Mouse (Mus musculus) spleen, adult 2 months (tissue): ENCODE results near the gene Serpinb6b. TPM values are rescaled to one million over a fixed set of nuclear protein-coding genes. Genes with fewer than 3 reads are reported as not detected.
A peak's percentile ranks its signal among the peaks of the same experiment; 100 is the strongest.

Source experiments
- DNase-seq, 2 experiments: peaks; one replicate each; pipeline versions ENCODE4 v3.0.0 to v3.0.0-alpha.2; 2012 to 2021; ENCODE audit warnings: low spot score in 2 of 2, low read depth in 1 of 2
- H3K27ac ChIP-seq: fragments of 200-500 bp; 2 replicates; pipeline ENCODE4 v1.5.1; 2012; ENCODE audit warnings: low read length, inconsistent platforms; ENCODE audit not compliant: insufficient read depth
- H3K27me3 ChIP-seq: fragments of 200-500 bp; 2 replicates; pipeline ENCODE4 v1.6.1; 2012; ENCODE audit warnings: mild to moderate bottlenecking, moderate library complexity, low read length, inconsistent platforms; ENCODE audit not compliant: control insufficient read depth, insufficient read depth
- H3K36me3 ChIP-seq: fragments of 200-500 bp; 2 replicates; pipeline ENCODE4 v1.6.1; 2012; ENCODE audit warnings: mild to moderate bottlenecking, low read length, inconsistent platforms; ENCODE audit not compliant: control insufficient read depth, insufficient read depth
- H3K4me1 ChIP-seq: fragments of 200-500 bp; 2 replicates; pipeline ENCODE4 v1.6.1; 2011; ENCODE audit warnings: inconsistent platforms; ENCODE audit not compliant: control insufficient read depth, insufficient read depth, insufficient read length
- H3K4me3 ChIP-seq: fragments of 200-500 bp; 2 replicates; pipeline ENCODE4 v1.5.1; 2011; ENCODE audit warnings: mild to moderate bottlenecking, inconsistent platforms; ENCODE audit not compliant: insufficient read depth, insufficient read length; ENCODE audit errors: extremely low read depth
- CTCF ChIP-seq: fragments of 200-500 bp; IDR thresholded peaks from 2 replicates; pipeline ENCODE4 v1.5.1; 2011; ENCODE audit warnings: mild to moderate bottlenecking, inconsistent platforms; ENCODE audit not compliant: insufficient read depth, insufficient read length, insufficient replicate concordance; ENCODE audit errors: extremely low read depth
- POLR2A ChIP-seq: fragments of 200-500 bp; IDR thresholded peaks from 2 replicates; pipeline ENCODE4 v1.6.1; 2011; ENCODE audit warnings: low read depth, low read length, inconsistent platforms
- whole genome bisulfite sequencing: fragments of 180-500 bp; shearing (Covaris S2); methylation state at CpG from one replicate; pipeline ENCODE4 v1.1.7; 2018; 5-methylcytosine and 5-hydroxymethylcytosine counted together
- polyA plus RNA-seq: library from polyadenylated mRNA; depleted of rRNA; stranded (reverse); fragments of >200 nt; gene quantifications from 2 replicates; pipeline ENCODE4 v1.2.3, GENCODE M21; 2012

Gene Serpinb6b
- polyA plus RNA-seq, 1 experiment = 13.0 TPM

DNA sequence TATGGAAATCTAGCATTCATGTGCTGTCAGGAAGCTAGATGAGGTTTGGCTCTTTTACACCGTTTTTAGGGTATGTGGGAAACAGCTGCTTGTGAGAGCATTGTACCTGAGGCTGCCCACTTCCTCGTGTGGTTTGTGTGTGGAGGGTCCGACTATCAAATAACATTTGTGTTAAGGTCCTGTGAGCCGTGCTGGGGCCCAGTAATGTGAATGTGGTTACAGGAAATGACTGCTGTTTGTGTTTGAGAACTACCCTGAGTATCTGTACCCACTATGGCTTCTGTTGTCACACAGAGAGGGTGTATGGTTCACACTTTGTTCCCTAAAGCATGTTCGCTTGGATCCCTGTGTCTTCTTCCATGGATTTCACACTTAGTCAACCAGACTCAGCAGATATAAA is 1.1 kb downstream of the Serpinb6b start:
- 5% methylated on average over 5 of the region's 5 CpGs for WGBS
- DNase-seq = peak in 1 of 2 experiments; percentile 49
- TF ChIP-seq POLR2A (no peak), CTCF (no peak)
- Histone ChIP-seq H3K4me1 (peaks cover 9% of the 10 kb centered on the region; the same call in 1 of the 2 replicates), H3K4me3 (peak overlapping the region; percentile 75), H3K27me3 (no peaks in the 10 kb centered on the region), H3K27ac (peak overlapping the region; percentile 84), H3K36me3 (peaks cover 2% of the 10 kb centered on the region; the same call in 1 of the 2 replicates)

GRCm38 (mm10) chr13:32967233-32967632 is 2.2 kb downstream of the Serpinb6b start:
- Histone ChIP-seq H3K36me3 (peaks cover 2% of the 10 kb centered on the region; the same call in 1 of the 2 replicates), H3K27ac (no peak overlapping the region), H3K27me3 (no peaks in the 10 kb centered on the region), H3K4me1 (peaks cover 9% of the 10 kb centered on the region; the same call in 1 of the 2 replicates), H3K4me3 (no peak overlapping the region)
- TF ChIP-seq CTCF (no peak), POLR2A (no peak)
- no peak for DNase-seq

DNA sequence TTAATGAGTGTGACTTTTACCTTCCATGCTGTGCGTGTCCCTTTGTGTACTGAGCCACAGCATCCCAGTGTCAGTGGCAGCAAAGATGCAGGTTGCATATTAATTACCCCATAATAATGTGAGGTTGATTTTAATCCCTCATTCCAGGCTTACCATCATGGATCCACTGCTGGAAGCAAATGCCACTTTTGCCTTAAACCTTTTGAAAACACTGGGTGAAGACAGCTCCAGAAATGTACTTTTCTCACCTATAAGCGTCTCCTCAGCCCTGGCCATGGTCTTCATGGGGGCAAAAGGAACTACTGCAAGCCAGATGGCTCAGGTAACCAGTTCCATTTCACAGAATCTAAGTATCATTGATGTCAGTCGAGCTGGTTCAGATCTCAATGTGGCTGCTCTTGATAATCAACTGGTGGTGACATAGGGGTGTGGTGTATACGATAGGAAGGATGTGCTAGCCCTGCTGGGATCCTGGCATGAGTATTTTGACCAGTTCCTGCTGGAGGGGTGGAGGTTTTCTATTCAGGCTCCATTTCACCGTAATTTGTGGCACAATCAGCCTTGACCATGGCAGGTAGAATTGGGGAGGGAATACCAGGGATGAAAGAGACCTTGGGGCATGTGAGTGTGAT is 3.5 kb downstream of the Serpinb6b start:
- TF ChIP-seq CTCF = no peak
- no peak for TF ChIP-seq POLR2A
- Histone ChIP-seq H3K36me3 (peaks cover 2% of the 10 kb centered on the region; the same call in 1 of the 2 replicates), H3K4me3 (no peak overlapping the region), H3K27ac (no peak overlapping the region; the same call in 1 of the 2 replicates), H3K4me1 (peaks cover 9% of the 10 kb centered on the region; the same call in 1 of the 2 replicates), H3K27me3 (no peaks in the 10 kb centered on the region)
- no peak for DNase-seq
- WGBS = 80% methylated on average over 5 of the region's 5 CpGs

GRCm38 (mm10) chr13:32968996-32969640 is 4.1 kb downstream of the Serpinb6b start:
- Histone ChIP-seq H3K36me3 (peaks cover 2% of the 10 kb centered on the region; the same call in 1 of the 2 replicates), H3K4me3 (no peak overlapping the region), H3K27ac (peak overlapping the region; percentile 33; the same call in 1 of the 2 replicates), H3K27me3 (no peaks in the 10 kb centered on the region), H3K4me1 (peaks cover 9% of the 10 kb centered on the region; the same call in 1 of the 2 replicates)
- DNase-seq = no peak
- WGBS = 84% methylated on average over 4 of the region's 4 CpGs
- no peak for TF ChIP-seq CTCF
- TF ChIP-seq POLR2A = no peak

DNA sequence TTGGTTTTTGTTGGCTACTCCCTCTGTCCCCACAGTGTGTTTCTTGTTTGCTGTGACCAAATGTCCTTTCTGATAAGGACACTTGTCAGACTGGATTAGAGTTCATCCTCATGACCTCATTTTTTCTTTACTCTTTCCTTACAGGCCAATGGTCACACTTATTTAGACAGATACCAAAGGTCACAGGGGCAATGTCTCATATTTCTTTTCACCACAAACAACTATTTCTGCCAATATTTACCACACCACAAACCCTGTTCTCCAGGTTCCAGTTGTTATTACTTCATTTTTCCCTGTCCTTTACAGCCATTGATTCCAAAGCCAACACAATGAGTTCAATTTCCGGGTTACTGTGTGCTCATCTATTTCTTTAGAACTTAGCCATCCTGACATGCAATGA is 4.6 kb downstream of the Serpinb6b start:
- Histone ChIP-seq H3K36me3 (peaks cover 2% of the 10 kb centered on the region; the same call in 1 of the 2 replicates), H3K4me3 (no peak overlapping the region), H3K27ac (no peak overlapping the region), H3K27me3 (no peaks in the 10 kb centered on the region), H3K4me1 (peaks cover 9% of the 10 kb centered on the region; the same call in 1 of the 2 replicates)
- no peak for DNase-seq
- TF ChIP-seq POLR2A (no peak), CTCF (no peak)
- 90% methylated on average over 1 of the region's 1 CpGs for WGBS

- TF ChIP-seq POLR2A (no peak), CTCF (no peak)
- H3K4me1 ChIP-seq = peaks cover 3% of the 10 kb centered on the region; the same call in 1 of the 2 replicates
- no peak overlapping the region for H3K4me3 ChIP-seq
- no peak overlapping the region for H3K27ac ChIP-seq
- no peak for DNase-seq
- 91% methylated on average over 3 of the region's 3 CpGs for WGBS
- peaks cover 4% of the 10 kb centered on the region for H3K36me3 ChIP-seq
- no peaks in the 10 kb centered on the region for H3K27me3 ChIP-seq
These were observed 5.8 kb downstream of the Serpinb6b start for GRCm38 (mm10) chr13:32970776-32971175.
